Mouse (Mus musculus) CH12.LX (cell line): ENCODE results near the gene Sirt3.

Experiments used
- CTCF ChIP-seq, 2 experiments: IDR thresholded peaks in 1 of 2; conservative IDR thresholded peaks in 1 of 2; 2 replicates each; pipeline ENCODE4 v1.5.1; 2011 to 2012; ENCODE audit warnings: low read depth in 2 of 2, low read length in 2 of 2, improper control_type of control experiment in 1 of 2, inconsistent platforms in 1 of 2, mild to moderate bottlenecking in 1 of 2, moderate library complexity in 1 of 2
- EP300 ChIP-seq: IDR thresholded peaks from 2 replicates; pipeline ENCODE4 v1.6.1; 2011; ENCODE audit warnings: low read length, improper control_type of control experiment
- HCFC1 ChIP-seq: IDR thresholded peaks from 2 replicates; pipeline ENCODE4 v1.6.1; 2012; ENCODE audit warnings: low read depth, mild to moderate bottlenecking, inconsistent platforms, low read length, improper control_type of control experiment
- JUND ChIP-seq: conservative IDR thresholded peaks from 2 replicates; pipeline ENCODE4 v1.6.1; 2011; ENCODE audit warnings: low read depth, low read length, improper control_type of control experiment
- NRF1 ChIP-seq: IDR thresholded peaks from 2 replicates; pipeline ENCODE4 v1.6.1; 2014; ENCODE audit warnings: low read depth, mild to moderate bottlenecking, inconsistent platforms, low read length, improper control_type of control experiment, moderate library complexity
- POLR2A ChIP-seq: IDR thresholded peaks from 2 replicates; pipeline ENCODE4 v1.6.1; 2011; ENCODE audit warnings: low read depth, mild to moderate bottlenecking, improper control_type of control experiment, low read length
- RAD21 ChIP-seq: IDR thresholded peaks from 2 replicates; pipeline ENCODE4 v1.6.1; 2011; ENCODE audit warnings: low read depth, mild to moderate bottlenecking, low read length, improper control_type of control experiment, moderate library complexity
- RCOR1 ChIP-seq: conservative IDR thresholded peaks from 2 replicates; pipeline ENCODE4 v1.6.1; 2012; ENCODE audit warnings: low read depth, mild to moderate bottlenecking, inconsistent platforms, low read length, improper control_type of control experiment
- SIN3A ChIP-seq: IDR thresholded peaks from 2 replicates; pipeline ENCODE4 v1.6.1; 2012; ENCODE audit warnings: low read length, improper control_type of control experiment, inconsistent platforms
- USF1 ChIP-seq: IDR thresholded peaks from 2 replicates; pipeline ENCODE4 v1.6.1; 2014; ENCODE audit warnings: low read depth, mild to moderate bottlenecking, inconsistent platforms, low read length, improper control_type of control experiment
- ZC3H11A ChIP-seq: IDR thresholded peaks from 2 replicates; pipeline ENCODE4 v1.6.1; 2012; ENCODE audit warnings: low read depth, mild to moderate bottlenecking, inconsistent platforms, low read length, improper control_type of control experiment
- ZKSCAN1 ChIP-seq: IDR thresholded peaks from 2 replicates; pipeline ENCODE4 v1.6.1; 2012; ENCODE audit warnings: low read depth, inconsistent platforms, low read length, improper control_type of control experiment, borderline replicate concordance

- TF ChIP-seq RAD21, result no peak
- TF ChIP-seq USF1, result no peak
- TF ChIP-seq ZC3H11A, result no peak
- no peak for TF ChIP-seq HCFC1
- TF ChIP-seq ZKSCAN1, result no peak
- TF ChIP-seq POLR2A, result no peak
- TF ChIP-seq CTCF (conservative IDR thresholded peaks at IDR 0.05 in 1 of 2, IDR thresholded peaks at IDR 0.05 in 1 of 2; ENCODE audit: low read depth in 2 of 2, low read length in 2 of 2), result no peak
- TF ChIP-seq EP300, result no peak
- TF ChIP-seq NRF1, result no peak
- no peak for TF ChIP-seq SIN3A
- TF ChIP-seq RCOR1, result no peak
- TF ChIP-seq JUND, result no peak
Measured at GRCm38 (mm10) chr7:140919911-140920310, 37.8 kb upstream of the Sirt3 start.
